Mouse (Mus musculus): ENCODE data around the gene Fbxo39.
A peak's percentile ranks its signal among the peaks of the same experiment; 100 is the strongest.

The Fbxo39 gene

GRCm38 (mm10) chr11:72314151-72314895, at the start of gene Fbxo39:
TSS of gene Fbxo39 (plus strand) at chr11:72314444.
- DNase-seq (ENCODE audit: low spot score in 2 of 2), result no peak

- no peak for DNase-seq (ENCODE audit: low spot score in 2 of 2)
Measured at GRCm38 (mm10) chr11:72265483-72265882, 48.8 kb upstream of the Fbxo39 start.

- DNase-seq (ENCODE audit: low spot score in 2 of 2), result peak; percentile 36 to 50
Measured at GRCm38 (mm10) chr11:72266207-72266959, 47.9 kb upstream of the Fbxo39 start.

- DNase-seq (ENCODE audit: low spot score in 2 of 2), result peak in 1 of 2 experiments; percentile 6
Measured at GRCm38 (mm10) chr11:72266960-72267560, 47.2 kb upstream of the Fbxo39 start, which contains the start of gene Slc13a5. TSS of gene Slc13a5 (minus strand) at chr11:72267222.

GRCm38 (mm10) chr11:72271761-72272160, 42.5 kb upstream of the Fbxo39 start:
- DNase-seq (ENCODE audit: low spot score in 2 of 2), result no peak

GRCm38 (mm10) chr11:72273341-72273740, 40.9 kb upstream of the Fbxo39 start:
- DNase-seq (ENCODE audit: low spot score in 2 of 2), result no peak

- DNase-seq (ENCODE audit: low spot score in 2 of 2), result no peak
Measured at GRCm38 (mm10) chr11:72281143-72281851, 32.9 kb upstream of the Fbxo39 start.

- DNase-seq (ENCODE audit: low spot score in 2 of 2), result no peak
Measured at GRCm38 (mm10) chr11:72281852-72282400, 32.3 kb upstream of the Fbxo39 start.

- DNase-seq (ENCODE audit: low spot score in 2 of 2), result no peak
Measured at GRCm38 (mm10) chr11:72283486-72284224, 30.6 kb upstream of the Fbxo39 start.

- no peak for DNase-seq (ENCODE audit: low spot score in 2 of 2)
Measured at GRCm38 (mm10) chr11:72284532-72285182, 29.6 kb upstream of the Fbxo39 start.

- no peak for DNase-seq (ENCODE audit: low spot score in 2 of 2)
Measured at GRCm38 (mm10) chr11:72285971-72286480, 28.2 kb upstream of the Fbxo39 start.

- no peak for DNase-seq (ENCODE audit: low spot score in 2 of 2)
Measured at GRCm38 (mm10) chr11:72286651-72287050, 27.6 kb upstream of the Fbxo39 start.

- DNase-seq (ENCODE audit: low spot score in 2 of 2), result no peak
Measured at GRCm38 (mm10) chr11:72287126-72287525, 27.1 kb upstream of the Fbxo39 start.

- no peak for DNase-seq (ENCODE audit: low spot score in 2 of 2)
Measured at GRCm38 (mm10) chr11:72287543-72287942, 26.7 kb upstream of the Fbxo39 start.

GRCm38 (mm10) chr11:72293116-72293515, 21.1 kb upstream of the Fbxo39 start:
- DNase-seq (ENCODE audit: low spot score in 2 of 2), result no peak

- peak; percentile 13 to 27 for DNase-seq (ENCODE audit: low spot score in 2 of 2)
Measured at GRCm38 (mm10) chr11:72301334-72301733, 12.9 kb upstream of the Fbxo39 start, which contains the start of gene Xaf1. TSS of gene Xaf1 (plus strand) at chr11:72301629.

GRCm38 (mm10) chr11:72302230-72302629, 12.0 kb upstream of the Fbxo39 start:
- no peak for DNase-seq (ENCODE audit: low spot score in 2 of 2)

- DNase-seq (ENCODE audit: low spot score in 2 of 2), result no peak
Measured at GRCm38 (mm10) chr11:72307461-72307860, 6.8 kb upstream of the Fbxo39 start.

GRCm38 (mm10) chr11:72308982-72309381, 5.3 kb upstream of the Fbxo39 start:
- DNase-seq (ENCODE audit: low spot score in 2 of 2), result no peak

- no peak for DNase-seq (ENCODE audit: low spot score in 2 of 2)
Measured at GRCm38 (mm10) chr11:72310491-72310890, 3.8 kb upstream of the Fbxo39 start.

Measured in thymus, postnatal 10 days (tissue).